Mouse (Mus musculus): ENCODE measurements at regions not wholly inside any gene's neighbourhood (a gene's known extent, or its start where the extent isn't known, plus 50 kb on each side); places are given as distances from the start of the nearest gene placed in this dataset.

- no peak for DNase-seq
Observed at GRCm38 (mm10) chr12:118784643-118785042, 61.5 kb upstream of the Sp8 start.

GRCm38 (mm10) chr12:118781978-118782377, 64.2 kb upstream of the Sp8 start:
- DNase-seq = no peak

- DNase-seq = no peak
Observed at GRCm38 (mm10) chr12:118775463-118776064, 70.6 kb upstream of the Sp8 start.

GRCm38 (mm10) chr12:118772790-118773189, 73.3 kb upstream of the Sp8 start:
- DNase-seq = no peak

- no peak for DNase-seq
Observed at GRCm38 (mm10) chr12:118766472-118766871, 79.7 kb upstream of the Sp8 start.

GRCm38 (mm10) chr12:118754076-118754475, 92.1 kb upstream of the Sp8 start:
- no peak for DNase-seq

- DNase-seq = no peak
Observed at GRCm38 (mm10) chr12:118739103-118739502, 107.0 kb upstream of the Sp8 start.

- DNase-seq = no peak
Observed at GRCm38 (mm10) chr12:118725891-118726290, 120.2 kb upstream of the Sp8 start.

GRCm38 (mm10) chr12:118719878-118720573, 126.1 kb upstream of the Sp8 start:
- DNase-seq = no peak

- no peak for DNase-seq
Observed at GRCm38 (mm10) chr12:118716824-118717223, 129.3 kb upstream of the Sp8 start.

GRCm38 (mm10) chr12:118706626-118707025, 139.5 kb upstream of the Sp8 start:
- no peak for DNase-seq

GRCm38 (mm10) chr12:118704826-118705225, 141.3 kb upstream of the Sp8 start:
- DNase-seq = no peak

GRCm38 (mm10) chr12:118703730-118704129, 142.4 kb upstream of the Sp8 start:
- DNase-seq = no peak

GRCm38 (mm10) chr12:118703068-118703662, 143.0 kb upstream of the Sp8 start:
- DNase-seq = no peak

GRCm38 (mm10) chr12:118701838-118702237, 144.3 kb upstream of the Sp8 start:
- no peak for DNase-seq

- DNase-seq = no peak
Observed at GRCm38 (mm10) chr12:118698110-118698509, 148.0 kb upstream of the Sp8 start.

- DNase-seq = no peak
Observed at GRCm38 (mm10) chr12:118694701-118695100, 151.4 kb upstream of the Sp8 start.

GRCm38 (mm10) chr12:118682902-118683301, 163.2 kb upstream of the Sp8 start:
- no peak for DNase-seq

- DNase-seq = no peak
Observed at GRCm38 (mm10) chr12:118677989-118678388, 168.1 kb upstream of the Sp8 start.

- DNase-seq = no peak
Observed at GRCm38 (mm10) chr12:118661575-118661974, 184.6 kb upstream of the Sp8 start.

GRCm38 (mm10) chr12:118661214-118661486, 185.0 kb upstream of the Sp8 start:
- no peak for DNase-seq

- no peak for DNase-seq
Observed at GRCm38 (mm10) chr12:118660384-118661213, 185.5 kb upstream of the Sp8 start.

GRCm38 (mm10) chr12:118659240-118660120, 186.6 kb upstream of the Sp8 start:
- no peak for DNase-seq
